Mouse (Mus musculus) G1E (cell line): Measurements from ENCODE around the gene Ppp2r3c.

Source experiments
- CTCF ChIP-seq: IDR thresholded peaks from 2 replicates; pipeline ENCODE4 v1.5.1; 2012; ENCODE audit warnings: low read depth, low read length, inconsistent platforms, mixed read lengths
- GATA1 ChIP-seq: IDR thresholded peaks from 2 replicates; pipeline ENCODE4 v1.6.1; 2012; ENCODE audit warnings: borderline replicate concordance, low read length, inconsistent platforms, mixed read lengths
- POLR2AphosphoS5 ChIP-seq: IDR thresholded peaks from 2 replicates; pipeline ENCODE4 v1.6.1; 2012; ENCODE audit warnings: low read depth, low read length, inconsistent platforms; ENCODE audit not compliant: insufficient replicate concordance

- TF ChIP-seq GATA1 (no peak), CTCF (no peak), POLR2AphosphoS5 (no peak)
These were observed 19.0 kb upstream of the Ppp2r3c start for GRCm38 (mm10) chr12:55321642-55322291.
